Mouse (Mus musculus) E14TG2a.4 (cell line): Measurements from ENCODE around the gene Cdsn.

Experiments used
- CTCF ChIP-seq: conservative IDR thresholded peaks from 2 replicates; pipeline ENCODE4 v1.5.1; 2014; ENCODE audit warnings: low read length
- NANOG ChIP-seq: IDR thresholded peaks from 2 replicates; pipeline ENCODE4 v1.6.1; 2014; ENCODE audit warnings: borderline replicate concordance, low read length, mixed read lengths
- POU5F1 ChIP-seq: IDR thresholded peaks from 2 replicates; pipeline ENCODE4 v1.6.1; 2014; ENCODE audit warnings: low read length, borderline replicate concordance

GRCm38 (mm10) chr17:35548636-35549035 lies 3.3 kb upstream of the Cdsn start:
- TF ChIP-seq CTCF (no peak), NANOG (no peak), POU5F1 (no peak)
